Mouse (Mus musculus) CH12.LX (cell line): ENCODE data around the gene Rab3d.
"Not testable (repeated sequence)": the region's sequence is repeated elsewhere in the genome, so short reads cannot be mapped to it uniquely, and the experiment has no call there.

Experiments used
- CTCF ChIP-seq, 2 experiments: IDR thresholded peaks in 1 of 2; conservative IDR thresholded peaks in 1 of 2; 2 replicates each; pipeline ENCODE4 v1.5.1; 2011 to 2012; ENCODE audit warnings: low read depth in 2 of 2, low read length in 2 of 2, improper control_type of control experiment in 1 of 2, inconsistent platforms in 1 of 2, mild to moderate bottlenecking in 1 of 2, moderate library complexity in 1 of 2
- EP300 ChIP-seq: IDR thresholded peaks from 2 replicates; pipeline ENCODE4 v1.6.1; 2011; ENCODE audit warnings: low read length, improper control_type of control experiment
- GABPA ChIP-seq: IDR thresholded peaks from 2 replicates; pipeline ENCODE4 v1.6.1; 2012; ENCODE audit warnings: low read depth, low read length, improper control_type of control experiment, inconsistent platforms; ENCODE audit not compliant: insufficient replicate concordance
- IRF4 ChIP-seq: IDR thresholded peaks from 2 replicates; pipeline ENCODE4 v1.6.1; 2014; ENCODE audit warnings: low read depth, mild to moderate bottlenecking, inconsistent platforms, low read length, improper control_type of control experiment
- JUND ChIP-seq: conservative IDR thresholded peaks from 2 replicates; pipeline ENCODE4 v1.6.1; 2011; ENCODE audit warnings: low read depth, low read length, improper control_type of control experiment
- MAFK ChIP-seq: IDR thresholded peaks from 2 replicates; pipeline ENCODE4 v1.6.1; 2011; ENCODE audit warnings: low read length, improper control_type of control experiment; ENCODE audit not compliant: insufficient replicate concordance
- MAZ ChIP-seq: IDR thresholded peaks from 2 replicates; pipeline ENCODE4 v1.6.1; 2012; ENCODE audit warnings: low read depth, mild to moderate bottlenecking, inconsistent platforms, low read length, improper control_type of control experiment, moderate library complexity
- POLR2A ChIP-seq: IDR thresholded peaks from 2 replicates; pipeline ENCODE4 v1.6.1; 2011; ENCODE audit warnings: low read depth, mild to moderate bottlenecking, improper control_type of control experiment, low read length
- POLR2AphosphoS2 ChIP-seq: IDR thresholded peaks from 2 replicates; pipeline ENCODE4 v1.6.1; 2011; ENCODE audit warnings: low read depth, low read length, improper control_type of control experiment
- RCOR1 ChIP-seq: conservative IDR thresholded peaks from 2 replicates; pipeline ENCODE4 v1.6.1; 2012; ENCODE audit warnings: low read depth, mild to moderate bottlenecking, inconsistent platforms, low read length, improper control_type of control experiment
- ZC3H11A ChIP-seq: IDR thresholded peaks from 2 replicates; pipeline ENCODE4 v1.6.1; 2012; ENCODE audit warnings: low read depth, mild to moderate bottlenecking, inconsistent platforms, low read length, improper control_type of control experiment
- ZNF384 ChIP-seq: IDR thresholded peaks from 2 replicates; pipeline ENCODE4 v1.6.1; 2012; ENCODE audit warnings: low read depth, low read length, improper control_type of control experiment, inconsistent platforms

- not testable (repeated sequence) for TF ChIP-seq ZC3H11A, MAFK, RCOR1, ZNF384, POLR2AphosphoS2, MAZ, GABPA, JUND, EP300, POLR2A, IRF4
- peak in 1 of 2 experiments; percentile 39; a peak in 2 of 4 replicates for TF ChIP-seq CTCF (conservative IDR thresholded peaks at IDR 0.05 in 1 of 2, IDR thresholded peaks at IDR 0.05 in 1 of 2; ENCODE audit: low read depth in 2 of 2, low read length in 2 of 2)
Observed at GRCm38 (mm10) chr9:21869290-21869689, 48.7 kb downstream of the Rab3d start.
